Mouse (Mus musculus): ENCODE data around the gene Cirbp. TPM values are rescaled to one million over a fixed set of nuclear protein-coding genes. Genes with fewer than 3 reads are reported as not detected.

The Cirbp gene
- polyA plus RNA-seq, 1 experiment from 2014 or later: 398 TPM

DNA sequence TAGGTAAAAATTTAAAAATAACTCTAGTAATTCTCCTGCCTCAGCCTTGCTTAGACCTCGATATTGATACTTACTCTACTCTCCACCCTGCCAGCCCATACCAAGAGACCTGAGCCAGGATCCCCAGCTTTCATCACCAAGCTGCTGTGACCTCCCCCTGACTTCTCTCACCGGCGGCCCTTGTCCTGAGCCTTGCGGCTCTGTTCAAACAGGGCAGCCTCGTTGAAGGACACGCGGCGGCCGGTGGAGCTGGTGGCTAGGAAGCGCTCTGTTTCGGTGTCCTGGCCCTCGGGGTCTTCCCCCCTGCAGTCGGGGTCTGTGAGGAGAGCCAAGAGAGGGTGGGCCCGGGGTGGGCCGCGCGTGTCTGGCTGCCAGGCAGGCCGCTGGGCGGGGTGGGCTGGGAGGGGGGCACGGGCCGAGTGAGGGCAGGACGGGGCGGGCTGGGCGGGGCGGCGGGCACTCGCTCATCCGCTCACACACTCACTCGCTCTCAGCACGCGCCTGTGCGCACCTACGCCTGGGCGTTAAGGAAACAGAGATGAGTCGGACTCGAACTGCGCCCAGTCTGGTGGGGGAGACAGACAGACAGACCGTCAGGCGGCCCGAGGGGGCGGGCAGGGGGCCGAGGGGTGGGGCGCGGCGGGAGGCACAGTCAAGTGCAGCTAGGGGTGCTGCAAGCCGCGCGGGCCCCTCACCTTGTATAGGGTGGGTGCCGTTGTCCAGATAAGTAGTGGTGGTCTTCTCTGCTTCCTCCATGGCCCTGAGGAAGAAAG is 29.4 kb upstream of the Cirbp start:
- Histone ChIP-seq H3K4me1 (ENCODE audit: control insufficient read depth, insufficient read depth, low read length) (peaks cover 22% of the 10 kb centered on the region), H3K27ac (ENCODE audit: low read length) (peak overlapping the region; percentile 96), H3K36me3 (ENCODE audit: control insufficient read depth, insufficient read depth, low read length) (peaks cover 37% of the 10 kb centered on the region), H3K4me2 (ENCODE audit: low read length) (peak overlapping the region; percentile 86), H3K9me3 (replicated peaks; ENCODE audit: control insufficient read depth, low read length, poor library complexity, severe bottlenecking) (no peaks in the 10 kb centered on the region), H3K27me3 (ENCODE audit: control insufficient read depth, insufficient read depth, low read depth, low read length) (no peaks in the 10 kb centered on the region), H3K9ac (ENCODE audit: low read depth, low read length) (peak overlapping the region; percentile 94), H3K4me3 (ENCODE audit: low read depth, low read length) (peak overlapping the region; percentile 70)
- ATAC-seq: no peak
- WGBS: 12% methylated on average over 38 of the region's 49 CpGs

DNA sequence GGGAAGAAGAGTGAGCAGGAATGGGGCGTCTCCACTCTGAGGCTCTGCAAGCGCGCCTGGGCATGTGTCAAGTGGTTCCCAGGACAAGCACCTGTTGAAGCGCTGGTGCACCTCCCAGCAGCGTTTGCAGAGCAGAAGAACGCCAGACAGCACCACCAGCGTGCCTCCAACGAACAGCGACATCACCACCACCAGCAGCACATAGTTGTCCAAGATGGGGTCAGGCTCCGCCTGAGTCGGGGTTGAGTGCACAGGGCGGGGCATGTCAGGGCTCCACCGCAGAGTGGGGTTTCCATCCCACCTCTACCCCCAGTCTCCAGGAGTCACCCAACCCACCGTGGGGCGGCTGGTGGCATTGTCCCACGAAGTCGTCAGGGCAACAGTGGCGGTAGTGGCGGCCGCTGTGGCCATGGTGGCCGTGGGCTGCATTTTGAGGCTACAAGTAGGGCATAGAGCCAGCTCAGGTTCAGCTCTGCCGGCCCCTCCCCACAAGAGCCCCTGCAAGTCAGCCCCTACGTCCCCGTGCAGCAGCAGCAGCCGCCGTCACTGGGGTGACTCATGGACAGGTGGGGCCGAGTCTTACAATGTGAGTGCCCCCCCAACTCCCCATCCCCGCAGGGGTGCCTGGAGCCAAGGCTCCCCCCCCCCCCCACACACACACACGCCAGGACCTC is 28.7 kb upstream of the Cirbp start:
- Histone ChIP-seq H3K9me3 (replicated peaks; ENCODE audit: control insufficient read depth, low read length, poor library complexity, severe bottlenecking) (no peaks in the 10 kb centered on the region), H3K9ac (ENCODE audit: low read depth, low read length) (peak overlapping the region; percentile 94), H3K4me2 (ENCODE audit: low read length) (peak overlapping the region; percentile 86), H3K27ac (ENCODE audit: low read length) (peak overlapping the region; percentile 96), H3K4me1 (ENCODE audit: control insufficient read depth, insufficient read depth, low read length) (peaks cover 22% of the 10 kb centered on the region), H3K36me3 (ENCODE audit: control insufficient read depth, insufficient read depth, low read length) (peaks cover 33% of the 10 kb centered on the region), H3K27me3 (ENCODE audit: control insufficient read depth, insufficient read depth, low read depth, low read length) (no peaks in the 10 kb centered on the region), H3K4me3 (ENCODE audit: low read depth, low read length) (peak overlapping the region; percentile 70)
- 4% methylated on average over 28 of the region's 29 CpGs for WGBS
- ATAC-seq: no peak

DNA sequence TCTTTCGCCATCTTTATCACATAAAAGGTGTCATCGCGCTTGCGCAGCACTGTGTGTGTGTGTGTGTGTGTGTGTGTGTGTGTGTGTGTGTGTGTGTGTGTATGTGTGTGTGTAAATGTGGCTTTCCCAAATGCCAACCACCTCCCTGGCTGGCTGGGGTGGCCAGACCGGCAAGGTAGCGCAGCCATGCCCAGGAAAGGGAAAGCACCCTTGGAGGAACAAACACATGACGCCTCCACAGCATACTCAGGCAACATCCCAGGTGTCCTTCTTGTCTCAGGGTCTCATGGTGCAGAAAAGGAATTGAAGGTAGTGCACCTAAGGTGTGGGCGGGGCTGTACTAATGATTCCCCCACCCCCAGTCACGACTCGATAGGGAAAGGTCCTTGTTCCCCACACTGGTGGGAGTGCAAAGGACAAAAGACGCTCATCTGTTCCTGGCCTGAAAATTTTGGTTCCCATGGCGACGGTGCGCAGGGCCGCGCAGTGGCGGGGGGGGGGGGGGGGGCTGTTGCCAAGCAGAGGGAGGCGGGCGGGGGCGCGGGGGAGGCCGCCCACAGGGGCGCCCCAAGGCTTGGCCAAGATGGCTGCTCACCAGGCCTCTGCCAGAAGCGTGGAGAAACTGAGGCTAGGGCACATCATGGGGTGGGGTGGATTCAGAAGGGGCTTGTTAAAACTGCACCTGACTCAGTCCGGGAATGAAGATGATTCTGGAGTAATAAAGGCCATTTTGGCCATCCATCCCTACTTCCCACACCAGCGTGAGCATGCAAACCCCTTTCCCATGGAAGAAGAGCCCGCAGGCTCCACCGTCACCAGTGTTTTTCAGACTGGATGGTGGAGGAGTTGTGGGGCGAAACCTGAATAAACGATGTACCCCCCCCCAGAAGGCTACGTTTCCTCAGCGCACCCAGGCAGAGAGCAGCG is 27.9 kb upstream of the Cirbp start:
- Histone ChIP-seq H3K27me3 (ENCODE audit: control insufficient read depth, insufficient read depth, low read depth, low read length) (no peaks in the 10 kb centered on the region), H3K9ac (ENCODE audit: low read depth, low read length) (peak overlapping the region; percentile 94), H3K4me3 (ENCODE audit: low read depth, low read length) (peak overlapping the region; percentile 70), H3K9me3 (replicated peaks; ENCODE audit: control insufficient read depth, low read length, poor library complexity, severe bottlenecking) (no peaks in the 10 kb centered on the region), H3K36me3 (ENCODE audit: control insufficient read depth, insufficient read depth, low read length) (peaks cover 27% of the 10 kb centered on the region), H3K4me2 (ENCODE audit: low read length) (peak overlapping the region; percentile 86), H3K27ac (ENCODE audit: low read length) (peak overlapping the region; percentile 96), H3K4me1 (ENCODE audit: control insufficient read depth, insufficient read depth, low read length) (peaks cover 26% of the 10 kb centered on the region)
- under 1% methylated on average over 25 of the region's 33 CpGs for WGBS
- no peak for ATAC-seq

DNA sequence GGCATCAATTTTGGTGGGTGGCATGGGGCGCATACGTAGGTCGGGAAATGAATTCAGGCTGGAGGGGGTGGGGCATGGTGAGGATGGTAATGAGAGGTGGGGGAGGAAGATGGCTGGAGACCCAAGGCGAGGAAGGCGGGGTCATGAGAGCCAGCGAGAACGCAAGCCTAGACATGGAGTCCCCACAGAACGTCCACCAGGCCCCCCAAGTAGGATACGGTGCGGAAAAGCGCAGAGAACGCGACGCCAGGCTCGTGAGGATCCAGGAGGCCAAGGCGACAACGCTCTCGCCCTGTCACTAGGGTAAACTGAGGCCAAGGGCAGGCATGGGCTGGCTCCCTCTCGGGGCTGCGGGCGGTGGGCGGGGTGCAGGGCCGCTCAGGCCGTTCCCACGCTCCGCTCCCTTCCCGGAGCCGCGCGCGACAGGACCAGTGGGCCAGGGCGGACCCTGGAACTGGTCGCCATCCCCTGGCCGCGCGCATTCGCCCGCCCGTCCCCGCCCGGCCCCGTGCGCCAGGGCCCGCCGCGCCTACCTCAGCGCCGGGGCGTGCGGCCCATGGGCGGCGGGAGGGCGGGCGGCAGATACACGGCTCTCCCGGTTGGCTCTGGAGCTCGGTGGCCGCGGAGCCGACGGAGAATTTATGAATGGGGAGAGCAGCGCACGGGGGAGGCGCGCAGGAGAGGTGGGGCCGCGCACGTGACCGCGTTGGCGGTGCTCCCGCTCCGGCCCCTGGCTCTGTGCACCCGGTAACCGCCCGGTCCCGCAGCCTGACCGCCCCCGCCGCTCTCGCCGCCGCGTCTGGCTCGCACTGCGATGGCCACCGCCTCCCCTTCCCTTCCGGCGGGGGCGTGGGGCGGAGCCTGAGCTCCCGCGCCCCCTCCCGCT is 27.0 kb upstream of the Cirbp start, which contains the start of gene Atp5d:
TSS of gene Atp5d (plus strand) at position 80 of the 886 bp plus-strand sequence.
- WGBS: under 1% methylated on average over 70 of the region's 94 CpGs
- Histone ChIP-seq H3K9ac (ENCODE audit: low read depth, low read length) (peak within 1 kb of the TSS; percentile 94), H3K4me2 (ENCODE audit: low read length) (peak within 1 kb of the TSS; percentile 86), H3K4me1 (ENCODE audit: control insufficient read depth, insufficient read depth, low read length) (peaks cover 34% of the 10 kb centered on the region), H3K9me3 (replicated peaks; ENCODE audit: control insufficient read depth, low read length, poor library complexity, severe bottlenecking) (no peaks in the 10 kb centered on the region), H3K4me3 (ENCODE audit: low read depth, low read length) (peak within 1 kb of the TSS; percentile 70), H3K27ac (ENCODE audit: low read length) (peak within 1 kb of the TSS; percentile 96), H3K27me3 (ENCODE audit: control insufficient read depth, insufficient read depth, low read depth, low read length) (no peaks in the 10 kb centered on the region), H3K36me3 (ENCODE audit: control insufficient read depth, insufficient read depth, low read length) (peaks cover 21% of the 10 kb centered on the region)
- peak; percentile 5 for ATAC-seq

DNA sequence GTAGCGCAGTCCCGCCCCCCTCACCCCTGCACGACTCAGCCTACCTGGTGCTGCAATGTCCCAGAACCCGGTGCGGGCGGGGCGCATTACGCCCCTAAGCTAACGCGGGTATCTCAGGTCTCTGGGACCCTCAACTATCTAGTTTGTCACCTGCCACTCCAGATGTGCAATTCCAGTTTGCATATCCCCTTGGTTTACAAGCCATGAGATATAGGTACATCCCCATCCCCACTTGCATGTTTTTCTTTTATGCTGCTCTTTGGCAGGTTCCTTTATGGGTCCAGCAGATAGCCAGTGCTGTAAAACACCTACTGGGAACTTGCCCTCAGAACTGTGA is 26.4 kb upstream of the Cirbp start:
- no peaks in the 10 kb centered on the region for H3K27me3 ChIP-seq (ENCODE audit: control insufficient read depth, insufficient read depth, low read depth, low read length)
- WGBS: under 1% methylated on average over 10 of the region's 10 CpGs
- peak overlapping the region; percentile 70 for H3K4me3 ChIP-seq (ENCODE audit: low read depth, low read length)
- peak overlapping the region; percentile 96 for H3K27ac ChIP-seq (ENCODE audit: low read length)
- no peak for ATAC-seq
- peaks cover 34% of the 10 kb centered on the region for H3K4me1 ChIP-seq (ENCODE audit: control insufficient read depth, insufficient read depth, low read length)
- peak overlapping the region; percentile 86 for H3K4me2 ChIP-seq (ENCODE audit: low read length)
- peaks cover 21% of the 10 kb centered on the region for H3K36me3 ChIP-seq (ENCODE audit: control insufficient read depth, insufficient read depth, low read length)
- H3K9ac ChIP-seq (ENCODE audit: low read depth, low read length): peak overlapping the region; percentile 94
- H3K9me3 ChIP-seq (replicated peaks; ENCODE audit: control insufficient read depth, low read length, poor library complexity, severe bottlenecking): no peaks in the 10 kb centered on the region

DNA sequence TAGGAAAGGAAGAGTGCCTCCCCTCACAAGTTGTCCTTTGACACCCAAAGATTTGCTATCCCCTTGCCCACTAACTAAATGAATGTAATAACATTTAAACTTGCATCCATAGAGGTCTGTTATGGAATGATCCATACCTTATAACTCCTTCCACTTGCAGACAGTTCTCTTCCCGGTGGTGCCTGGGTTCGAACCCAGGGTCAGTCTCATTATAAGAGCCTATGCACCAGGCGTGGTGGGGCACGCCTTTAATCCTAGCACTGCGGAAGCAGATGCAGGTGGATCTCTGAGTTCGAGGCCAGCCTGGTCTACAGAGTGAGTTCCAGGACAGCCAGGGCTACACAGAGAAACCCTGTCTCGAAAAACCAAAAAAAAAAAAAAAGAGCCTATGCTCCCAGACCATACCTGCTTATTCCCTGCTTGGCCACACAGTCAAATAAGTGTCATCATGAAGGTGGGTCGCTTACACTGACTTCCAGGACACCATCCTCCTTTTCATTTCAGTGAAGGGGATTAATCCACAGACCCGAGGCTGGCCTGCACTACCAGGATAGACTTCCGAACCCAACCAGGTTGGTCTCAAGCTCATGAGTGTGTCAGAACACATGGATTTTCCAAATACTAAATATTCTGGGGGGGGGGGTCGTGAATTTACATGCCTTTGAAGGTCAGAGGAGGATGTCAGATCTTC is 25.7 kb upstream of the Cirbp start:
- Histone ChIP-seq H3K9me3 (replicated peaks; ENCODE audit: control insufficient read depth, low read length, poor library complexity, severe bottlenecking) (no peaks in the 10 kb centered on the region), H3K27ac (ENCODE audit: low read length) (peak overlapping the region; percentile 96), H3K4me1 (ENCODE audit: control insufficient read depth, insufficient read depth, low read length) (peaks cover 34% of the 10 kb centered on the region), H3K27me3 (ENCODE audit: control insufficient read depth, insufficient read depth, low read depth, low read length) (no peaks in the 10 kb centered on the region), H3K4me3 (ENCODE audit: low read depth, low read length) (no peak overlapping the region), H3K9ac (ENCODE audit: low read depth, low read length) (no peak overlapping the region), H3K4me2 (ENCODE audit: low read length) (no peak overlapping the region), H3K36me3 (ENCODE audit: control insufficient read depth, insufficient read depth, low read length) (peaks cover 18% of the 10 kb centered on the region; the same call in 1 of the 2 replicates)
- WGBS: 75% methylated on average over 11 of the region's 11 CpGs
- ATAC-seq: no peak

GRCm38 (mm10) chr10:80140666-80141035 is 25.1 kb upstream of the Cirbp start, which contains the start of gene Cbarp:
Gene Cbarp, minus strand, starts transcription at chr10:80140835.
- 66% methylated on average over 10 of the region's 10 CpGs for WGBS
- Histone ChIP-seq H3K4me1 (ENCODE audit: control insufficient read depth, insufficient read depth, low read length) (peaks cover 34% of the 10 kb centered on the region), H3K27me3 (ENCODE audit: control insufficient read depth, insufficient read depth, low read depth, low read length) (no peaks in the 10 kb centered on the region), H3K9me3 (replicated peaks; ENCODE audit: control insufficient read depth, low read length, poor library complexity, severe bottlenecking) (no peaks in the 10 kb centered on the region), H3K36me3 (ENCODE audit: control insufficient read depth, insufficient read depth, low read length) (peaks cover 17% of the 10 kb centered on the region; the same call in 1 of the 2 replicates), H3K4me3 (ENCODE audit: low read depth, low read length) (peak within 1 kb of the TSS; percentile 81), H3K27ac (ENCODE audit: low read length) (peak within 1 kb of the TSS; percentile 96), H3K4me2 (ENCODE audit: low read length) (peak within 1 kb of the TSS; percentile 97), H3K9ac (ENCODE audit: low read depth, low read length) (peak within 1 kb of the TSS; percentile 36)
- no peak for ATAC-seq

Data from midbrain, embryonic 16.5 days (tissue).